Mouse (Mus musculus) limb, embryonic 12.5 days (tissue): ENCODE measurements at regions not wholly inside any gene's neighbourhood (a gene's known extent, or its start where the extent isn't known, plus 50 kb on each side); places are given as distances from the start of the nearest gene placed in this dataset.
A peak's percentile ranks its signal among the peaks of the same experiment; 100 is the strongest.

Experiments used
- ATAC-seq: fragments of 200-750 bp; cut with Nextera tagmentation; 2 replicates; pipeline ENCODE4 v1.8.0; 2017; ENCODE audit warnings: low read depth, moderate TSS enrichment; ENCODE audit not compliant: insufficient number of reproducible peaks, insufficient read depth, low FRiP score, low TSS enrichment
- H3K27ac ChIP-seq: fragments of 300-500 bp; sonication (generic); 2 replicates; pipeline ENCODE4 v1.5.1; 2016; ENCODE audit warnings: mild to moderate bottlenecking, moderate library complexity
- H3K27me3 ChIP-seq: fragments of 300-500 bp; sonication (generic); 2 replicates; pipeline ENCODE4 v1.6.1; 2016; ENCODE audit warnings: mild to moderate bottlenecking, moderate library complexity
- H3K36me3 ChIP-seq: fragments of 300-500 bp; sonication (generic); 2 replicates; pipeline ENCODE4 v1.6.1; 2016; ENCODE audit warnings: mild to moderate bottlenecking, moderate library complexity
- H3K4me1 ChIP-seq: fragments of 300-500 bp; sonication (generic); replicated peaks from 2 replicates; pipeline ENCODE4 v1.6.1; 2016
- H3K4me2 ChIP-seq: fragments of 300-500 bp; sonication (generic); 2 replicates; pipeline ENCODE4 v1.6.1; 2016; ENCODE audit warnings: mild to moderate bottlenecking, moderate library complexity
- H3K4me3 ChIP-seq: fragments of 300-500 bp; sonication (generic); replicated peaks from 2 replicates; pipeline ENCODE4 v1.5.1; 2016; ENCODE audit warnings: mild to moderate bottlenecking
- H3K9ac ChIP-seq: fragments of 300-500 bp; sonication (generic); replicated peaks from 2 replicates; pipeline ENCODE4 v1.6.1; 2016; ENCODE audit warnings: mild to moderate bottlenecking, moderate library complexity
- H3K9me3 ChIP-seq: fragments of 300-500 bp; sonication (generic); 2 replicates; pipeline ENCODE4 v1.6.1; 2016; ENCODE audit warnings: mild to moderate bottlenecking, moderate library complexity
- WGBS: fragments of 180-500 bp; shearing (Covaris S2); methylation state at CpG from one replicate; pipeline ENCODE4 v1.1.7; 2016; 5-methylcytosine and 5-hydroxymethylcytosine counted together

DNA sequence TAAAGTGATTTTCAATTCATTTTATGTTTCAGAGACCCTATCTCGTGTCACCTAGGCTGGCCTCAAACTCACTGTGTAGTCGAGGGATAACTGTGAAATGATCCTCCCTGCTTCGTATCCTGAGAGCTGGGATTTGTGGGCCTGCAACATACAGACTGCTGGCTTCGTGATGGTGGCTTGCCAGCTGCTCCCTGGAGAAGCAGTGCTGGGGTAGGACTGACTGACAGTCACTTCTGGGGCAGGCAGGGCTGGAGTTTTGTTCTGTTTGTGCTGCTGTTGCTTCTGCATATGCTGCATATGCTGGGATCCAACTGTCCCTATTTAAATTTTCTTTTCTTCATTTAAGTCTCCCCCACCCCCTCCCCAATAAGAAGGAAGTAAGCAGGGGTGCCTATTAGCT, 1217.0 kb upstream of the A1bg start:
- H3K9me3 ChIP-seq, result no peaks in the 10 kb centered on the region
- no peak for ATAC-seq

GRCm38 (mm10) chr15:62139192-62139591, 1216.4 kb upstream of the A1bg start:
- Histone ChIP-seq H3K27me3 (no peaks in the 10 kb centered on the region), H3K4me2 (no peak overlapping the region), H3K4me3 (no peak overlapping the region), H3K9ac (0 out of 2 replicates have a peak overlapping the region, but pooled peaks have one; percentile 18), H3K9me3 (no peaks in the 10 kb centered on the region), H3K4me1 (peaks cover 18% of the 10 kb centered on the region), H3K27ac (no peak overlapping the region), H3K36me3 (no peaks in the 10 kb centered on the region)
- WGBS, result 28% methylated on average over 5 of the region's 5 CpGs
- no peak for ATAC-seq

More for the DNA sequence above, 1217.0 kb upstream of the A1bg start:
- WGBS, result 68% methylated on average over 4 of the region's 4 CpGs
- Histone ChIP-seq H3K27me3 (no peaks in the 10 kb centered on the region), H3K4me1 (peaks cover 18% of the 10 kb centered on the region), H3K4me3 (no peak overlapping the region), H3K4me2 (no peak overlapping the region), H3K27ac (no peak overlapping the region), H3K9ac (no peak overlapping the region), H3K36me3 (no peaks in the 10 kb centered on the region)

GRCm38 (mm10) chr15:62138701-62139100, 1215.9 kb upstream of the A1bg start:
- WGBS, result 90% methylated on average over 6 of the region's 6 CpGs
- ATAC-seq, result no peak
- Histone ChIP-seq H3K27ac (no peak overlapping the region), H3K36me3 (no peaks in the 10 kb centered on the region), H3K9me3 (no peaks in the 10 kb centered on the region), H3K4me1 (peaks cover 18% of the 10 kb centered on the region), H3K9ac (no peak overlapping the region), H3K4me2 (no peak overlapping the region), H3K27me3 (no peaks in the 10 kb centered on the region), H3K4me3 (no peak overlapping the region)

DNA sequence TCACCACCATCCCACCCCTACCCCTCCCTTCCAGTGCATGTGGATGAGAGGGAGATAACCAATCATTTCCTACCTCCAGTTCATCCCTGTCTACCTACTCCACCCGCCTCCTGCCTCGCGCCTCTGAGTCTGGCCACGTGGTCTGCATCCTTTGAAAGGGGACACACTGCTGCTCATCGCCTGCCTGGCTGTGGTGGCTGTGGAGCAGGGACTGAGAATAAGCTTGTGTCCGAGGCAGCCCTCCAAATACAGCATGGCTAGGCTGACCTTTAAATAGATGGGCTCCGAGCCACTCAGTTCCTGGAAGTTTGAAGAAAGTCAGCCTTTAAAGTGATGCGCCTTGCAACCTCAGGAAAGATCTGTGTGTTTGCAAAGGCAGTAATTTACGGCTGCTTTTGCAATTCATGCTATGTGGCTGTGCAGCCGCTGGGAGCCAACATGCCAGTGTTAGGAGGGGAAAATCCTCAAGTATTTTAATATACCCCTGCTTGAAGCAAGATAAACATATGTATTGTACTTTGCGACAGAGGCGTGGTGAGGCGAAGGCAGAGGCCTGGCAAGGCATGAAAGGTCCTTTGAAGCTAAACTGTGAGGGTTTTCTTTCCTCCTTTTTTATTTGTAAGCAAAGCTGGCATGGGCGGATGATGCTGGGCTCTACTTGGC, 1214.3 kb upstream of the A1bg start:
- H3K4me2 ChIP-seq, result no peak overlapping the region
- no peaks in the 10 kb centered on the region for H3K9me3 ChIP-seq
- no peak overlapping the region for H3K27ac ChIP-seq
- H3K4me3 ChIP-seq, result no peak overlapping the region
- no peak for ATAC-seq
- no peaks in the 10 kb centered on the region for H3K27me3 ChIP-seq
- H3K9ac ChIP-seq, result no peak overlapping the region
- no peaks in the 10 kb centered on the region for H3K36me3 ChIP-seq
- 66% methylated on average over 14 of the region's 14 CpGs for WGBS
- H3K4me1 ChIP-seq, result peaks cover 18% of the 10 kb centered on the region

DNA sequence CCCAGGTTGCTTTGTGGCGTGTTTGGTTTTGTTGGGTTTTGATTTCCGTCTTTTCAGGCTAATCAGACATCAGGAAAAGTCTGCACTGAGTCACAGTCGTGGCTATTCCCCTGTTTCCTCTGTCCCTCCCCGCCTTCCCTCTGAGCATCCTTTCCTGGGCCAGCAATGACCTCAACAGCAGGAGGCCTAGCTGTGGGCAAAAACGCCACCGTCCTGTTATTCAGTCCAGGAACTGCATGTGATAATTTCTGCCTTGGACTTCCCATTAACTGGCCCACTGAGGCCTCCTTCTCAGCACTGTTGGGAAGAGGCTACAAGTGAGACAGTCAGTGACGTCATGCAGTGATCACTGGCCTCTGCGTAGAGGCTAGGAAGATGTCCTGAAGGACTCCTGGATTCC, 1212.0 kb upstream of the A1bg start:
- H3K27ac ChIP-seq, result no peak overlapping the region
- H3K9ac ChIP-seq, result no peak overlapping the region
- WGBS, result 77% methylated on average over 8 of the region's 8 CpGs
- H3K27me3 ChIP-seq, result no peaks in the 10 kb centered on the region
- H3K9me3 ChIP-seq, result no peaks in the 10 kb centered on the region
- no peak overlapping the region for H3K4me3 ChIP-seq
- H3K4me1 ChIP-seq, result peaks cover 20% of the 10 kb centered on the region
- H3K4me2 ChIP-seq, result no peak overlapping the region
- no peak for ATAC-seq
- H3K36me3 ChIP-seq, result no peaks in the 10 kb centered on the region

- H3K27me3 ChIP-seq, result no peaks in the 10 kb centered on the region
- WGBS, result 94% methylated on average over 4 of the region's 4 CpGs
- no peak overlapping the region for H3K4me2 ChIP-seq
- no peaks in the 10 kb centered on the region for H3K36me3 ChIP-seq
- H3K27ac ChIP-seq, result no peak overlapping the region
- H3K4me1 ChIP-seq, result peaks cover 24% of the 10 kb centered on the region
- H3K4me3 ChIP-seq, result no peak overlapping the region
- ATAC-seq, result no peak
- H3K9ac ChIP-seq, result no peak overlapping the region
- no peaks in the 10 kb centered on the region for H3K9me3 ChIP-seq
Measured at GRCm38 (mm10) chr15:62134308-62134707, 1211.5 kb upstream of the A1bg start.

DNA sequence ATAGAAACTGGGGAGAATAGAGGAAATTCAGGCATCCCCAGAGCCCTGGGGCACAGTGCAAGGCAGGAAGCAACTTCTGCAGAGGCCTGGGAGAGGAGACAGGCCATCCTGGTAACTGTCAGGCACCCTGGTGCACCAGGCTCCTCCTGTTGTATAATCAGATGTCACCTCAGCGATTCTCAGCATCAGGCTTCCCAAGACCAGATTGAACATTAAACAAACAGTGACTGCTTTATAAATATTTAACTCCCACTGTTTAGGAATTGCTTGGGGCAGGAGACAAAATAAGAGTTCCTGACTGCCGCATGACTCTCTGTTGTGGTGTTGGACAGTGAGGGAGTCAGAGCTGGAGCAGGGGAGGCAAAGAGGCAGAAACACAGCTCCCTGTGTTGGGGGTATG, 1210.1 kb upstream of the A1bg start:
- no peaks in the 10 kb centered on the region for H3K27me3 ChIP-seq
- no peaks in the 10 kb centered on the region for H3K9me3 ChIP-seq
- no peak overlapping the region for H3K27ac ChIP-seq
- H3K4me2 ChIP-seq, result no peak overlapping the region
- no peak overlapping the region for H3K4me3 ChIP-seq
- 66% methylated on average over 2 of the region's 2 CpGs for WGBS
- H3K36me3 ChIP-seq, result no peaks in the 10 kb centered on the region
- no peak for ATAC-seq
- H3K9ac ChIP-seq, result no peak overlapping the region
- H3K4me1 ChIP-seq, result peaks cover 32% of the 10 kb centered on the region

GRCm38 (mm10) chr15:62131686-62132085, 1208.9 kb upstream of the A1bg start:
- H3K4me2 ChIP-seq, result no peak overlapping the region
- no peak for ATAC-seq
- no peaks in the 10 kb centered on the region for H3K9me3 ChIP-seq
- 69% methylated on average over 3 of the region's 3 CpGs for WGBS
- no peaks in the 10 kb centered on the region for H3K36me3 ChIP-seq
- peaks cover 31% of the 10 kb centered on the region for H3K4me1 ChIP-seq
- no peak overlapping the region for H3K4me3 ChIP-seq
- H3K27ac ChIP-seq, result no peak overlapping the region
- no peaks in the 10 kb centered on the region for H3K27me3 ChIP-seq
- H3K9ac ChIP-seq, result no peak overlapping the region

DNA sequence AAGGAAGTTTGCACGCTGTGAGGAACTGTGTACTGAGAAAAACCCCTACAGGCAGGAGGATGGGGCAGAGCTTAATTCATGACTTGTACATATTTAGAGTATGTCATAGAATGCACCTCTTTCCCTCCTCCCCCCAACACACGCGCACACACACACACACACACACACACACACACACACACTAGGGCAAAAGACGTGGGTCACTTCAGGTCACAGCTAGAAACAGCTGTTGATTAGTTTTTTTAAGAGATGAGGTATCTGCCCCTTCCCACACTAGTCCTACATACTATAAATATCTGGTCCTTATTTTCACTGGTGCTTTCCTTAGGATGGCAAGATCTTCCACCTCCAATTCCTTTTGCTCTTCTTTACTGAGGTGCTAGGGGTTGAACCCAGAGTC, 1207.7 kb upstream of the A1bg start:
- Histone ChIP-seq H3K9me3 (no peaks in the 10 kb centered on the region), H3K4me2 (no peak overlapping the region), H3K4me1 (peaks cover 30% of the 10 kb centered on the region), H3K27me3 (no peaks in the 10 kb centered on the region), H3K36me3 (no peaks in the 10 kb centered on the region), H3K9ac (no peak overlapping the region), H3K4me3 (no peak overlapping the region), H3K27ac (no peak overlapping the region)
- ATAC-seq, result no peak
- WGBS, result 74% methylated on average over 3 of the region's 4 CpGs

DNA sequence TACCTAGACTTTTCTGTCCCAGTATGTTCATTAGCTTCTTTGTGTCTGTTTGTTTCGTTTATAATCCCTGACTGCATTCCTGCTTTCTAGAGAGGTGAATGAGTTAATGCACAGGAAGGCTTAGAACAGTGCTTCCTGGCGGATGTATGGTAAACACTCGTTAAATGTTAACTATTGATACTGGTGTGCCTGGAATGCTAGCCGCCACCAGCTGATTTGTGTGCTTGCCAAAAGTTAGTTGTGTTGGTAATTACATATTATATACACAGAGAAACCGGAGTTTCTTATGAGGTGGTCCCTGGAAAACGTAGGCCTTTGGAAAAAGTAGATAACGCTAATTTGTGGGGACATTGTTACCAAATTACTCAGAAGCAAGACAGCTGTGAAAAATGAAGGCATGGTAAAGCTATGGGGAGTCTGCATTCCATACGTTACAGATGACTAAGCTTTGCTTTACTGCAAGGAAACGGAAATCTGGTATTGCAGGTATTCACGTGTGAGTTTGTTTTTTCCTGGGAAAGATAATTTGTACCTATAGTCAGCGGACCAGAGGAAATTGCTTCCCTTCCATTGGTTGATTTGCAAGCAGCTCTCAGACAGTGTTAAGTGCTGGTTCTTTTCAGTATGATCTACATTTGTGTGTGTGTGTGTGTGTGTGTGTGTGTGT, 1205.9 kb upstream of the A1bg start:
- H3K4me2 ChIP-seq, result no peak overlapping the region
- H3K9me3 ChIP-seq, result no peaks in the 10 kb centered on the region
- WGBS, result 16% methylated on average over 11 of the region's 11 CpGs
- ATAC-seq, result no peak
- H3K27ac ChIP-seq, result peak overlapping the region; percentile 5; the same call in 1 of the 2 replicates
- peaks cover 34% of the 10 kb centered on the region for H3K4me1 ChIP-seq
- H3K9ac ChIP-seq, result no peak overlapping the region
- no peaks in the 10 kb centered on the region for H3K27me3 ChIP-seq
- no peaks in the 10 kb centered on the region for H3K36me3 ChIP-seq
- no peak overlapping the region for H3K4me3 ChIP-seq

- no peaks in the 10 kb centered on the region for H3K36me3 ChIP-seq
- H3K9ac ChIP-seq, result no peak overlapping the region
- 33% methylated on average over 11 of the region's 11 CpGs for WGBS
- peak; percentile 28; the same call in 1 of the 2 replicates for ATAC-seq
- no peaks in the 10 kb centered on the region for H3K9me3 ChIP-seq
- no peaks in the 10 kb centered on the region for H3K27me3 ChIP-seq
- 0 out of 2 replicates have a peak overlapping the region, but pooled peaks have one; percentile 4 for H3K27ac ChIP-seq
- H3K4me3 ChIP-seq, result no peak overlapping the region
- peaks cover 36% of the 10 kb centered on the region for H3K4me1 ChIP-seq
- H3K4me2 ChIP-seq, result no peak overlapping the region
Measured at GRCm38 (mm10) chr15:62127602-62128158, 1204.9 kb upstream of the A1bg start.
